Mouse (Mus musculus) heart, embryonic 10.5 days (tissue): ENCODE data around the gene Zfp941. TPM values are rescaled to one million over a fixed set of nuclear protein-coding genes. Genes with fewer than 3 reads are reported as not detected.

Source experiments
- DNase-seq: peaks from one replicate; pipeline ENCODE4 v3.0.0-alpha.2; 2017; ENCODE audit warnings: low spot score
- H3K27ac ChIP-seq: fragments of 300-500 bp; sonication (generic); 2 replicates; pipeline ENCODE4 v1.5.1; 2016; ENCODE audit warnings: mild to moderate bottlenecking
- H3K27me3 ChIP-seq: fragments of 300-500 bp; sonication (generic); 2 replicates; pipeline ENCODE4 v1.6.1; 2016; ENCODE audit warnings: mild to moderate bottlenecking; ENCODE audit not compliant: poor library complexity, insufficient read depth, severe bottlenecking
- H3K36me3 ChIP-seq: fragments of 300-500 bp; sonication (generic); 2 replicates; pipeline ENCODE4 v1.6.1; 2016; ENCODE audit warnings: mild to moderate bottlenecking, moderate library complexity
- H3K4me1 ChIP-seq: fragments of 300-500 bp; sonication (generic); 2 replicates; pipeline ENCODE4 v1.6.1; 2016; ENCODE audit warnings: mild to moderate bottlenecking
- H3K4me3 ChIP-seq: fragments of 300-500 bp; sonication (generic); 2 replicates; pipeline ENCODE4 v1.5.1; 2016; ENCODE audit warnings: mild to moderate bottlenecking, moderate library complexity
- H3K9me3 ChIP-seq: fragments of 300-500 bp; sonication (generic); 2 replicates; pipeline ENCODE4 v1.6.1; 2016; ENCODE audit warnings: mild to moderate bottlenecking, moderate library complexity
- WGBS: fragments of 180-500 bp; shearing (Covaris S2); methylation state at CpG from one replicate; pipeline ENCODE4 v1.1.7; 2016; 5-methylcytosine and 5-hydroxymethylcytosine counted together
- polyA plus RNA-seq: library from polyadenylated mRNA; unstranded; fragments of >200 nt; fragmentation: Nextera tagmentation; extraction: Ambion mirVana; gene quantifications from 2 replicates; pipeline ENCODE4 v1.2.1, GENCODE M21; 2016

Zfp941 gene
- polyA plus RNA-seq, 1 experiment from 2014 or later = 1.0 TPM

- H3K27ac ChIP-seq = no peak overlapping the region
- peaks cover 14% of the 10 kb centered on the region; the same call in 1 of the 2 replicates for H3K27me3 ChIP-seq
- peaks cover 39% of the 10 kb centered on the region for H3K36me3 ChIP-seq
- H3K4me1 ChIP-seq = peaks cover 13% of the 10 kb centered on the region
- 86% methylated on average over 4 of the region's 4 CpGs for WGBS
- H3K4me3 ChIP-seq = no peak overlapping the region
- no peak for DNase-seq
- no peaks in the 10 kb centered on the region for H3K9me3 ChIP-seq
These were observed 29.9 kb upstream of the Zfp941 start for GRCm38 (mm10) chr7:140851916-140852315.

DNA sequence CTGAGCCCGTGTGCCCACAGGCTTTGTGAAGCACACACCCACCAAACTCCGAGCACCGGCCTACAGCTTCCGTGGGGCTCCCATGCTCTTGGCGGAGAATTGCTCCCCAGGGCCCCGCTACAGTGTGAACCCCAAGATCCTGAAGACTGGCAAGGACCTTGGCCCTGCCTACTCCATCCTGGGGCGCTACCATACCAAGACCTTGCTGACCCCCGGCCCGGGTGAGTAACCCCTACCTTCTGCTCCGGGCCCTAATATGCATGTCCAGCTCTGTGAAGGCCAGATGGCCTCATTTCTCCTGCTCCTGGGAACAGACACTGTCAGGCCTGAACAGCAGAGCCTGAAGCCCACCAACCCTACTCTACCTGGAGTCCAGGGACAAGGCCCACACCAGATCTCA is 26.6 kb upstream of the Zfp941 start:
- H3K4me3 ChIP-seq = no peak overlapping the region
- no peak for DNase-seq
- peaks cover 35% of the 10 kb centered on the region for H3K27me3 ChIP-seq
- H3K9me3 ChIP-seq = no peaks in the 10 kb centered on the region
- H3K36me3 ChIP-seq = peaks cover 25% of the 10 kb centered on the region
- 91% methylated on average over 10 of the region's 10 CpGs for WGBS
- H3K4me1 ChIP-seq = no peaks in the 10 kb centered on the region
- no peak overlapping the region for H3K27ac ChIP-seq

DNA sequence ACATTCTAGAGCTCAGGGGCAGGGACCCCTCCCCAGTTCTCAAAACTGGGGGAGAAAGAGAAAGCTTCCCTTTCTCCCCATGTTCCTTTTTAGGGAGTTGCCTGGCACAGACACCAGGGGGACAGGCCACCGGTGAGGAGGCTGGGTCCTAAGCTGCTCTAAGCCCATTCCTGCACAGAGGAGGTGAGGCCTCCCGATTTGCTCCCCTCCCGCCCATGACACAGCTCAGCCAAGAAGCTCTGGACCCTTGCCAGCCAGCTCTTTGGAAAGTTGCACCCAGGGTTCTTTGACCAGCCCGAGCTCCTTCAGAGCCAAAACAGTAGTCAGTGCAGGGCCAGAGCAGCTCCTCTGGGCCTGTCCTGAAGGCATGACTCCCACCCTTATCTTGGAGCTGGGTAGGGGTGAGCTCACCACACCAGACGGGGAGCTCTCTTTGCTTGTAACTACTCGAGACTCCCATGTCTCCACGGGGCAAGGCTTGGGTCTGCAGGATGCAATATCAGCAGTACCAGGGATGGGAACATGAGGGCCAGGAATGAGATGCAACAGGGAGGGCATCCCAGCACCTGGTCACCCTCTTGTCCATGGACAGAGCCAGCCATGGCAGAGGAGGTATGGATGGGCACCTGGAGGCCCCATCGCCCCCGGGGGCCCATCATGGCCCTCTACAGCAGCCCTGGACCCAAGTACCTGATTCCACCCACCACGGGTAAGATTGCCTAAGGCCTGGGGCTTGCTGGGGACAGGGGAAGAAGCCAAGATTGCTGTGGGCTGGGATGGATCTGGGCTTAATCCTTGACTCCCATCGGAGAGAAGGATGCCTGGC is 26.0 kb upstream of the Zfp941 start, which contains the start of gene Odf3:
Gene Odf3, plus strand, starts transcription at position 51 of the 826 bp plus-strand sequence.
- Histone ChIP-seq H3K4me1 (no peaks in the 10 kb centered on the region), H3K9me3 (no peaks in the 10 kb centered on the region), H3K36me3 (peaks cover 19% of the 10 kb centered on the region), H3K27me3 (peaks cover 41% of the 10 kb centered on the region), H3K27ac (no peak within 1 kb of the TSS), H3K4me3 (no peak within 1 kb of the TSS)
- WGBS = 63% methylated on average over 11 of the region's 11 CpGs
- no peak for DNase-seq

- Histone ChIP-seq H3K4me1 (no peaks in the 10 kb centered on the region), H3K4me3 (no peak overlapping the region), H3K9me3 (no peaks in the 10 kb centered on the region), H3K36me3 (peaks cover 6% of the 10 kb centered on the region), H3K27ac (no peak overlapping the region), H3K27me3 (peaks cover 54% of the 10 kb centered on the region)
- no peak for DNase-seq
- whole genome bisulfite sequencing = 77% methylated on average over 10 of the region's 10 CpGs
These were observed 24.7 kb upstream of the Zfp941 start for GRCm38 (mm10) chr7:140846676-140847075.

DNA sequence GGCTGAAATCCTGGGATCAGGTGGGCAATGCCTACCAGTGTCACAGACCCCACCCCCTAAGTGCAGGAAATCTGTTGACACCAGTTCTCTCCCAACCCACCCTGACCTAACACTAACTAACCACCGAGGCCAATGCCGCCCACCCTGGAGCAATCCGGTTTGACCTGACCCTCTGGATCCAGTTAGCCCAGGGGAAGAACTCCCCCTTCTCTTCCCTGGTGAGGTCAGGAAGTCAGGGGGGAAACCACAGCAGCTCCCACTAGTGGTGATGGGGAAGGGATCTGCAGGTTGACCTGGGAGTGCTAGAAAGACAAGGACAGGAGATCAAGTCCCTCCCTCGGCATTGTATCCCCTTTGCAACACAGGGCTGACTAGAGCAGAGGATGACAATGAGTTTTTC is 23.7 kb upstream of the Zfp941 start:
- peaks cover 64% of the 10 kb centered on the region for H3K27me3 ChIP-seq
- H3K27ac ChIP-seq = no peak overlapping the region
- DNase-seq = no peak
- H3K4me1 ChIP-seq = no peaks in the 10 kb centered on the region
- H3K4me3 ChIP-seq = no peak overlapping the region
- H3K36me3 ChIP-seq = no peaks in the 10 kb centered on the region
- WGBS = 60% methylated on average over 4 of the region's 4 CpGs
- no peaks in the 10 kb centered on the region for H3K9me3 ChIP-seq

DNA sequence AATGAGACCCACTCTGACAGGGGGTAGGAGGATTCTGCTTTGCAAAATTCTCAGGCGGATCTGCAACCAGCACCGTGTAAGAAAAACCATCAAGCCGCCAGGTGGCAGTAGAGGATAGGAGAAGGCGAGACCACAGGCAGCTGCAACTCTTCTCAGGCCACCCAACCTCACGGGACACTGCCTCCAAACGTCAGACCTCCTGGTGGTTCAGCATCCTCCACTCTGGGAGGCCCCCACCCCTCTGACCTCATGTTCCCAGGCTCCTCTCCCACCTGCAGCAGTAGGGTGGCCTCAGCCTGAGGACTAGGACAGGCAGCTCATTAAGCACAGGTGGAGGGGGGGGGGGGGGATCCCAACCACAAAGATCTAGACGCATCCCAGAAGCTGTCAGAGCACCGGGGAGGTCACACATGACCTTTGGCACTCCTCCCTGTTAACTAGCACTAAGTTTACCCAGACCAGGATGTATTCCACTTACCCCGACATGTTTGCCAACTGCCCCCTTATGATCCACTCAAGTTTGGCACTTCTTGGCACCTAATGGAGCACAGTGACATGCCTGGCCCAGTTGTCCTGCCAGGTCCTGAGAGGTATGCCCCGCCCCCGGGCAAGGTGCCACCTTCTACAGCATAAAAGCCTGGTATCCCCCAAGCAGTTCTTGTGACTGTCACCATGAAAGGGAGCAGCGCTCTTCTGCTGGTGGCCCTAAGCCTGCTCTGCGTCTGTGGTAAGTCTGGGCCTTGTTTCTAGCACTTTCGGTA is 23.1 kb upstream of the Zfp941 start, which contains the start of gene Scgb1c1:
Gene Scgb1c1, plus strand, starts transcription at position 643 of the 761 bp plus-strand sequence.
- peaks cover 70% of the 10 kb centered on the region for H3K27me3 ChIP-seq

DNA sequence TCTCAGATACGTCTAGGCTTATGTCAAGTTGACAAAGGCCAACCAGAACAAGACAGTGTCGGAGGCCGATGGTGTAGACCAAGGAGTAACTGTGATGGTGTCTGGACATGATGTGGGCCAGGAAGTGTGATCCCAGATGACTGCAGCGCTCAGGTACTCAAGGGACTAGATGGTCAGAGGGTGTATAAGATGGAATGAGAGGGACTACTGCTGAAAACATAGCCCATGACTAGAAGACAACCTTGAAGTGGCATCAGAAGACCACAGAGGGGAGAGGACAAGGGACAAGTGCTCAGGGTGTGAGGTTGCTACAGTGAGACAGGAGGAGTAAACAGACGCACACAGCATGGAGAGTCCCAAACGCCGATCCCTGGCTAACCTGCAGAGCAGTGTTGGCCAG is 21.8 kb upstream of the Zfp941 start:
- DNase-seq = no peak
- 67% methylated on average over 7 of the region's 7 CpGs for WGBS

More for the DNA sequence above, 23.1 kb upstream of the Zfp941 start, which contains the start of gene Scgb1c1:
- WGBS = 27% methylated on average over 14 of the region's 14 CpGs
- Histone ChIP-seq H3K9me3 (no peaks in the 10 kb centered on the region), H3K4me3 (no peak within 1 kb of the TSS), H3K4me1 (no peaks in the 10 kb centered on the region), H3K36me3 (no peaks in the 10 kb centered on the region), H3K27ac (no peak within 1 kb of the TSS)
- peak; percentile 92 for DNase-seq

GRCm38 (mm10) chr7:140840750-140841735 is 19.1 kb upstream of the Zfp941 start:
- 32% methylated on average over 18 of the region's 19 CpGs for WGBS
- no peaks in the 10 kb centered on the region for H3K4me1 ChIP-seq
- H3K27ac ChIP-seq = no peak overlapping the region
- no peaks in the 10 kb centered on the region for H3K9me3 ChIP-seq
- no peaks in the 10 kb centered on the region for H3K36me3 ChIP-seq
- no peak overlapping the region for H3K4me3 ChIP-seq
- no peak for DNase-seq
- peaks cover 71% of the 10 kb centered on the region for H3K27me3 ChIP-seq

More for the DNA sequence above, 21.8 kb upstream of the Zfp941 start:
- H3K9me3 ChIP-seq = no peaks in the 10 kb centered on the region
- H3K27ac ChIP-seq = no peak overlapping the region
- peaks cover 79% of the 10 kb centered on the region for H3K27me3 ChIP-seq
- no peaks in the 10 kb centered on the region for H3K4me1 ChIP-seq
- no peaks in the 10 kb centered on the region for H3K36me3 ChIP-seq
- H3K4me3 ChIP-seq = no peak overlapping the region

DNA sequence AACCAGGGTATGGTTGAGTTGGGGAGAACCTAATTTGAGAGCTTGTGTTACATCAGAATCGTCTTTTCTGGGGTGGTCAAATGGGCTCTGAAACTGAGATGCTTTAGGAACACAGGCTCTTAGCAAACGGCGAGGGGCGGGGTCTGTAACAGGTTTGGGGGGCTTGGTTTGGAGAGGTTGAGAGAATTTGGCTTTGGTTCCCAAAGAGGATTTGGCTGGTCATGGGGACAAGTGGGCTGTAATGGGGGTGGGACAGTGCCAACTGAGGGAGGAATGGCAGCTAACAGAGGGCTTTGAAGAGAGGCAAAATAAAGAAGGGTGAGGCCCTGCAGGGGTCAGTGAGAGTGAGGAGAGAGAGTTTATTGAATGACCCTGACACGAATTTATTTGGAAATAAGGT is 17.6 kb upstream of the Zfp941 start:
- Histone ChIP-seq H3K4me3 (no peak overlapping the region), H3K4me1 (peaks cover 8% of the 10 kb centered on the region), H3K9me3 (no peaks in the 10 kb centered on the region), H3K27me3 (peaks cover 84% of the 10 kb centered on the region), H3K27ac (no peak overlapping the region), H3K36me3 (no peaks in the 10 kb centered on the region)
- DNase-seq = no peak
- WGBS = 61% methylated on average over 5 of the region's 5 CpGs

DNA sequence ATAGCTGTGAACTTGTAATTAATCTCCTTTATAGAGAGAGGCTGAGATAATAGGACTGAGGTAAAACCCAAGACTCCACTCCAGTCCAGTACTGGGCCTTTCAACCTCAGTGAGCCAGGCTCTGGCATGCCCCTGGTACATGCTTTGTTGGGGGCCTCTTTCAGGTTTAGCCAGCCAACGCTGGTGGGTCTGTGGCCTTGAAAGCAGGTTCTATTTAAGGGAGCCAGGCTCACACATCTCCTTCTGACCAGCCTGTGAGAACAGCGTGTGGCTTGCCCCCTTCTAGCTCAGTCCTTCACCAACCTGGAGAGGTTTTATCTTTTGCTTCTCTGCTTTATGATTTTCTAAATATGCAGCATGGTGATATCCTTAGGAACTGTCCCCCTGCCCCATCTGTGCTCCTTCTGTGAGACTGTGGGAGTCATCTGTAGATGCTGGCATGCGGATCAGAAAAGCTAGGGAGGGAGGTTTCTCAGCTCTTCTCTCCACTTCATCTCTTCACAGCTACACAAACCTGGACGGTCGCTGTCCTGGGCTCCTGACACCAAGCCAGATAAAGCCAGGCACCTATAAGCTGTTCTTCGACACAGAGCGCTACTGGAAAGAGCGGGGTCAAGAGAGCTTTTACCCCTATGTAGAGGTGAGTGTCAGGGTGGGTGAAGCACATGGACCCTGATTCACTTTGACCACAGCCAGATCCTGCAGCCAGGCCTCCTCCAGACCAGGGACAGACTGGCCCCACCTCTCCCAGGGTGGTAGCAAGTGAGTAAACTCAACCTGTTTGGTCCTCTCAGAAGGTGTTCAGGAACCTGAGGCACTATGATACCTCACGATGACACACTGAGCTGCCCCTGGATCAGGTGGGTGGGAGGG is 14.5 kb upstream of the Zfp941 start:
- WGBS = 75% methylated on average over 9 of the region's 9 CpGs
- no peak for DNase-seq
- no peak overlapping the region for H3K4me3 ChIP-seq
- H3K36me3 ChIP-seq = no peaks in the 10 kb centered on the region
- peaks cover 63% of the 10 kb centered on the region for H3K27me3 ChIP-seq
- peaks cover 8% of the 10 kb centered on the region for H3K4me1 ChIP-seq
- H3K9me3 ChIP-seq = no peaks in the 10 kb centered on the region
- H3K27ac ChIP-seq = no peak overlapping the region

- Histone ChIP-seq H3K27ac (no peak overlapping the region), H3K36me3 (no peaks in the 10 kb centered on the region), H3K4me3 (no peak overlapping the region), H3K9me3 (no peaks in the 10 kb centered on the region), H3K4me1 (peaks cover 8% of the 10 kb centered on the region), H3K27me3 (peaks cover 57% of the 10 kb centered on the region)
- no peak for DNase-seq
- WGBS = 63% methylated on average over 2 of the region's 2 CpGs
These were observed 13.7 kb upstream of the Zfp941 start for GRCm38 (mm10) chr7:140835758-140836087.
